Mouse (Mus musculus): ENCODE results near the gene Hoxc10. TPM values are rescaled to one million over a fixed set of nuclear protein-coding genes. Genes with fewer than 3 reads are reported as not detected.
A peak's percentile ranks its signal among the peaks of the same experiment; 100 is the strongest.

The Hoxc10 gene
- polyA plus RNA-seq, 1 experiment from 2014 or later = 62.9 TPM

GRCm38 (mm10) chr15:102953561-102953960 lies 13.0 kb upstream of the Hoxc10 start:
- Histone ChIP-seq H3K9me3 (ENCODE audit: control insufficient read depth, low read length) (no peaks in the 10 kb centered on the region), H3K9ac (ENCODE audit: low read depth, low read length) (0 out of 2 replicates have a peak overlapping the region, but pooled peaks have one; percentile 7), H3K27ac (ENCODE audit: low read depth, low read length) (no peak overlapping the region), H3K4me2 (replicated peaks; ENCODE audit: low read depth, low read length) (peak overlapping the region; percentile 63), H3K27me3 (ENCODE audit: control insufficient read depth, insufficient read depth, low read length) (peaks cover 45% of the 10 kb centered on the region), H3K36me3 (ENCODE audit: control insufficient read depth, insufficient read depth, low read length) (no peaks in the 10 kb centered on the region), H3K4me1 (ENCODE audit: control insufficient read depth, insufficient read depth, low read length) (peaks cover 20% of the 10 kb centered on the region), H3K4me3 (ENCODE audit: low read length) (no peak overlapping the region)
- ATAC-seq (ENCODE audit: low FRiP score, low TSS enrichment) = no peak
- WGBS = 30% methylated on average over 6 of the region's 6 CpGs

GRCm38 (mm10) chr15:102954192-102955006 lies 12.2 kb upstream of the Hoxc10 start, which contains the start of gene Hoxc11:
TSS of gene Hoxc11 (plus strand) at chr15:102954427.
- Histone ChIP-seq H3K9me3 (ENCODE audit: control insufficient read depth, low read length) (no peaks in the 10 kb centered on the region), H3K36me3 (ENCODE audit: control insufficient read depth, insufficient read depth, low read length) (no peaks in the 10 kb centered on the region), H3K4me2 (replicated peaks; ENCODE audit: low read depth, low read length) (peak within 1 kb of the TSS; percentile 63), H3K4me1 (ENCODE audit: control insufficient read depth, insufficient read depth, low read length) (peaks cover 20% of the 10 kb centered on the region), H3K4me3 (ENCODE audit: low read length) (peak within 1 kb of the TSS; percentile 59), H3K9ac (ENCODE audit: low read depth, low read length) (peak within 1 kb of the TSS; percentile 80), H3K27ac (ENCODE audit: low read depth, low read length) (peak within 1 kb of the TSS; percentile 90), H3K27me3 (ENCODE audit: control insufficient read depth, insufficient read depth, low read length) (peaks cover 38% of the 10 kb centered on the region)
- under 1% methylated on average over 57 of the region's 57 CpGs for WGBS
- ATAC-seq (ENCODE audit: low FRiP score, low TSS enrichment) = peak; percentile 29; the same call in 1 of the 2 replicates

GRCm38 (mm10) chr15:102955007-102955382 lies 11.6 kb upstream of the Hoxc10 start:
- Histone ChIP-seq H3K4me3 (ENCODE audit: low read length) (peak overlapping the region; percentile 59), H3K4me1 (ENCODE audit: control insufficient read depth, insufficient read depth, low read length) (peaks cover 25% of the 10 kb centered on the region), H3K36me3 (ENCODE audit: control insufficient read depth, insufficient read depth, low read length) (no peaks in the 10 kb centered on the region), H3K9me3 (ENCODE audit: control insufficient read depth, low read length) (no peaks in the 10 kb centered on the region), H3K4me2 (replicated peaks; ENCODE audit: low read depth, low read length) (peak overlapping the region; percentile 63), H3K27me3 (ENCODE audit: control insufficient read depth, insufficient read depth, low read length) (peaks cover 33% of the 10 kb centered on the region), H3K27ac (ENCODE audit: low read depth, low read length) (peak overlapping the region; percentile 90), H3K9ac (ENCODE audit: low read depth, low read length) (peak overlapping the region; percentile 80)
- peak; percentile 26; the same call in 1 of the 2 replicates for ATAC-seq (ENCODE audit: low FRiP score, low TSS enrichment)
- WGBS = 2% methylated on average over 28 of the region's 28 CpGs

GRCm38 (mm10) chr15:102955833-102956640 lies 10.6 kb upstream of the Hoxc10 start:
- peak overlapping the region; percentile 80 for H3K9ac ChIP-seq (ENCODE audit: low read depth, low read length)

DNA sequence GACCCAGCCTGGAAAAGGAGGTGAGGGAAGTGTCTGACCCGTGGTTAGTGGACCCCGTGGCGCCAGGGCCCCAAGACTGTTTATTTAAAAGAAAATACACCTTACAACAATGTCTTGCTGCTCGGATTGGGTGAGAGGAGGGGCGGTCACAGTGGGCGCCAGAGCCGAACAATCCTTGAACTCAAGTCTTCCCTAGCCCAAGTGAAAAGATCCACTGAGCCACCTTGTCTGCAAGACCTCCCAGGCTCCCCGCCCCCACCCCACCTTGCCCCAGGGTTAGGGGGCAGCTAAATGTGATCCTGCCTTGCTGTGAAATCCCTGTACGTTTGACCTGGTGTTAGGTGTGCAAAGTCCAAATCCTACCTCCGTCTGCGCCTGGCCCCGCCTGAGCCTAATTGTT lies 9.7 kb upstream of the Hoxc10 start:
- peak overlapping the region; percentile 90; the same call in 1 of the 2 replicates for H3K27ac ChIP-seq (ENCODE audit: low read depth, low read length)
- H3K4me2 ChIP-seq (replicated peaks; ENCODE audit: low read depth, low read length) = peak overlapping the region; percentile 63
- no peaks in the 10 kb centered on the region for H3K36me3 ChIP-seq (ENCODE audit: control insufficient read depth, insufficient read depth, low read length)
- peak; percentile 10; the same call in 1 of the 2 replicates for ATAC-seq (ENCODE audit: low FRiP score, low TSS enrichment)
- peaks cover 31% of the 10 kb centered on the region for H3K4me1 ChIP-seq (ENCODE audit: control insufficient read depth, insufficient read depth, low read length)
- peak overlapping the region; percentile 80; the same call in 1 of the 2 replicates for H3K9ac ChIP-seq (ENCODE audit: low read depth, low read length)
- H3K27me3 ChIP-seq (ENCODE audit: control insufficient read depth, insufficient read depth, low read length) = peaks cover 17% of the 10 kb centered on the region
- WGBS = 3% methylated on average over 12 of the region's 12 CpGs
- peak overlapping the region; percentile 59 for H3K4me3 ChIP-seq (ENCODE audit: low read length)
- H3K9me3 ChIP-seq (ENCODE audit: control insufficient read depth, low read length) = no peaks in the 10 kb centered on the region

More at GRCm38 (mm10) chr15:102955833-102956640, 10.6 kb upstream of the Hoxc10 start:
- ATAC-seq (ENCODE audit: low FRiP score, low TSS enrichment) = no peak
- Histone ChIP-seq H3K4me2 (replicated peaks; ENCODE audit: low read depth, low read length) (peak overlapping the region; percentile 63), H3K9me3 (ENCODE audit: control insufficient read depth, low read length) (no peaks in the 10 kb centered on the region), H3K36me3 (ENCODE audit: control insufficient read depth, insufficient read depth, low read length) (no peaks in the 10 kb centered on the region), H3K27me3 (ENCODE audit: control insufficient read depth, insufficient read depth, low read length) (peaks cover 23% of the 10 kb centered on the region), H3K27ac (ENCODE audit: low read depth, low read length) (peak overlapping the region; percentile 90), H3K4me3 (ENCODE audit: low read length) (peak overlapping the region; percentile 59), H3K4me1 (ENCODE audit: control insufficient read depth, insufficient read depth, low read length) (peaks cover 31% of the 10 kb centered on the region)
- under 1% methylated on average over 39 of the region's 40 CpGs for WGBS

DNA sequence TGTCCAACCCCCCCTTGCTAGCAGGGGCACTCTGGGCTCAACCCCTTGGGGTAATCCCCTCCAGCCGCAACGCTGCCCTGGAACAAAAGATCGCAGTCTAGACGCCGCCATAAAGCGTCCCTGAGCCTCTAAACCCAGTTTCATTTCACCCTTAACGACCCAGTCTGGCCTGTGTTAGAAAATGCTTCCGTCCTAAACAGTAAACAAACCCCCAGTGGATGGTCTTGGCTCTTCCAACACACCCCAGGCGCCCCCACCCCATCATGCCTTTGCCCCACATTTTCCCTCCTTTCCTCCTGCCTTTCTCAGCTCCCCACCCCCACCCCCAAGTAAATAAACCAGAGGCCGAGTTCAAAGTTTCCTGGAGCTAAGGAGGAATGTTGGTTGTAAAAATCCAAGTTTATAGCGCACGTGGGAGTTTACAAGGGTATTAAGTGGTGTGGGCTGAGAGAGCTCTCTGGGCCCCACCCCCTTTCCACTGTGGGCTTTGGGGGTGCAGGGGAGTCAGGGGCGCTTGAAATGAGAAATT lies 6.9 kb upstream of the Hoxc10 start:
- peak overlapping the region; percentile 96 for H3K27ac ChIP-seq (ENCODE audit: low read depth, low read length)
- H3K4me3 ChIP-seq (ENCODE audit: low read length) = peak overlapping the region; percentile 32
- 2% methylated on average over 13 of the region's 13 CpGs for WGBS
- no peaks in the 10 kb centered on the region for H3K36me3 ChIP-seq (ENCODE audit: control insufficient read depth, insufficient read depth, low read length)
- H3K27me3 ChIP-seq (ENCODE audit: control insufficient read depth, insufficient read depth, low read length) = no peaks in the 10 kb centered on the region; the same call in 1 of the 2 replicates
- peak overlapping the region; percentile 55 for H3K4me2 ChIP-seq (replicated peaks; ENCODE audit: low read depth, low read length)
- peak overlapping the region; percentile 63 for H3K9ac ChIP-seq (ENCODE audit: low read depth, low read length)
- H3K4me1 ChIP-seq (ENCODE audit: control insufficient read depth, insufficient read depth, low read length) = peaks cover 27% of the 10 kb centered on the region
- ATAC-seq (ENCODE audit: low FRiP score, low TSS enrichment) = peak; percentile 45
- no peaks in the 10 kb centered on the region for H3K9me3 ChIP-seq (ENCODE audit: control insufficient read depth, low read length)

GRCm38 (mm10) chr15:102961728-102962127 lies 4.9 kb upstream of the Hoxc10 start:
- peak overlapping the region; percentile 22; the same call in 1 of the 2 replicates for H3K4me3 ChIP-seq (ENCODE audit: low read length)
- peak overlapping the region; percentile 96 for H3K27ac ChIP-seq (ENCODE audit: low read depth, low read length)
- H3K36me3 ChIP-seq (ENCODE audit: control insufficient read depth, insufficient read depth, low read length) = no peaks in the 10 kb centered on the region
- peaks cover 7% of the 10 kb centered on the region; the same call in 1 of the 2 replicates for H3K27me3 ChIP-seq (ENCODE audit: control insufficient read depth, insufficient read depth, low read length)
- H3K4me1 ChIP-seq (ENCODE audit: control insufficient read depth, insufficient read depth, low read length) = peaks cover 25% of the 10 kb centered on the region
- peak overlapping the region; percentile 61 for H3K9ac ChIP-seq (ENCODE audit: low read depth, low read length)
- no peak for ATAC-seq (ENCODE audit: low FRiP score, low TSS enrichment)
- H3K4me2 ChIP-seq (replicated peaks; ENCODE audit: low read depth, low read length) = peak overlapping the region; percentile 55
- WGBS = 2% methylated on average over 6 of the region's 6 CpGs
- no peaks in the 10 kb centered on the region for H3K9me3 ChIP-seq (ENCODE audit: control insufficient read depth, low read length)

- Histone ChIP-seq H3K9ac (ENCODE audit: low read depth, low read length) (peak overlapping the region; percentile 81), H3K9me3 (ENCODE audit: control insufficient read depth, low read length) (no peaks in the 10 kb centered on the region), H3K4me2 (replicated peaks; ENCODE audit: low read depth, low read length) (peak overlapping the region; percentile 89), H3K4me1 (ENCODE audit: control insufficient read depth, insufficient read depth, low read length) (peaks cover 17% of the 10 kb centered on the region), H3K27ac (ENCODE audit: low read depth, low read length) (peak overlapping the region; percentile 95), H3K36me3 (ENCODE audit: control insufficient read depth, insufficient read depth, low read length) (no peaks in the 10 kb centered on the region), H3K4me3 (ENCODE audit: low read length) (peak overlapping the region; percentile 70), H3K27me3 (ENCODE audit: control insufficient read depth, insufficient read depth, low read length) (peaks cover 7% of the 10 kb centered on the region; the same call in 1 of the 2 replicates)
- no peak for ATAC-seq (ENCODE audit: low FRiP score, low TSS enrichment)
- 5% methylated on average over 13 of the region's 13 CpGs for WGBS
Measured at GRCm38 (mm10) chr15:102962492-102962891, 4.1 kb upstream of the Hoxc10 start.

All from kidney, embryonic 14.5 days (tissue).